Mouse (Mus musculus) macrophage (primary cell): ENCODE data around the gene Tti1. TPM values are rescaled to one million over a fixed set of nuclear protein-coding genes. Genes with fewer than 3 reads are reported as not detected.

ENCODE experiments used
- H3K27ac ChIP-seq: fragments of 350-480 bp; formaldehyde crosslinking; 2 replicates; pipeline ENCODE4 v1.9.0; 2021
- H3K36me3 ChIP-seq: fragments of 350-480 bp; formaldehyde crosslinking; 2 replicates; pipeline ENCODE4 v1.9.0; 2021; ENCODE audit errors: inconsistent target
- H3K4me3 ChIP-seq: fragments of 350-480 bp; formaldehyde crosslinking; 2 replicates; pipeline ENCODE4 v1.9.0; 2021; ENCODE audit errors: inconsistent target
- H3K79me2 ChIP-seq: fragments of 350-480 bp; formaldehyde crosslinking; 2 replicates; pipeline ENCODE4 v1.9.0; 2021; ENCODE audit errors: inconsistent target
- WGBS: methylation state at CpG from one replicate; pipeline ENCODE4 v1.1.7; 2026; ENCODE audit warnings: inconsistent platforms; ENCODE audit not compliant: missing documents; 5-methylcytosine and 5-hydroxymethylcytosine counted together
- polyA plus RNA-seq: library from polyadenylated mRNA; stranded (reverse); fragments of 250-400 nt; gene quantifications from 3 replicates; pipeline ENCODE4 v1.2.4, GENCODE M21; 2018; ENCODE audit warnings: inconsistent platforms

Gene Tti1
- polyA plus RNA-seq, 1 experiment from 2014 or later: 14.3 TPM

- H3K79me2 ChIP-seq: peaks cover 31% of the 10 kb centered on the region; the same call in 1 of the 2 replicates
- H3K36me3 ChIP-seq: peaks cover 14% of the 10 kb centered on the region
- WGBS: 87% methylated on average over 3 of the region's 3 CpGs
- H3K4me3 ChIP-seq: no peak overlapping the region
- H3K27ac ChIP-seq: no peak overlapping the region
Observed at GRCm38 (mm10) chr2:158012608-158013007, 15.6 kb downstream of the Tti1 start.

- Histone ChIP-seq H3K36me3 (peaks cover 27% of the 10 kb centered on the region), H3K4me3 (no peak overlapping the region), H3K27ac (no peak overlapping the region), H3K79me2 (peaks cover 17% of the 10 kb centered on the region; the same call in 1 of the 2 replicates)
- WGBS: 92% methylated on average over 7 of the region's 7 CpGs
Observed at GRCm38 (mm10) chr2:158009373-158009772, 18.9 kb downstream of the Tti1 start.

GRCm38 (mm10) chr2:158005641-158006040 lies 22.6 kb downstream of the Tti1 start:
- Histone ChIP-seq H3K27ac (no peak overlapping the region), H3K79me2 (no peaks in the 10 kb centered on the region; the same call in 1 of the 2 replicates), H3K36me3 (peaks cover 27% of the 10 kb centered on the region), H3K4me3 (no peak overlapping the region)
- WGBS: 100% methylated on average over 4 of the region's 4 CpGs

GRCm38 (mm10) chr2:158004620-158005019 lies 23.6 kb downstream of the Tti1 start:
- peaks cover 35% of the 10 kb centered on the region for H3K36me3 ChIP-seq

GRCm38 (mm10) chr2:157998817-157999216 lies 29.4 kb downstream of the Tti1 start:
- WGBS: 98% methylated on average over 3 of the region's 3 CpGs
- H3K79me2 ChIP-seq: no peaks in the 10 kb centered on the region; the same call in 1 of the 2 replicates
- H3K36me3 ChIP-seq: peaks cover 36% of the 10 kb centered on the region
- H3K27ac ChIP-seq: no peak overlapping the region
- no peak overlapping the region for H3K4me3 ChIP-seq

More at GRCm38 (mm10) chr2:158004620-158005019, 23.6 kb downstream of the Tti1 start:
- Histone ChIP-seq H3K79me2 (no peaks in the 10 kb centered on the region; the same call in 1 of the 2 replicates), H3K4me3 (no peak overlapping the region), H3K27ac (no peak overlapping the region)
- 83% methylated on average over 6 of the region's 6 CpGs for WGBS

GRCm38 (mm10) chr2:157992501-157992900 lies 35.7 kb downstream of the Tti1 start:
- WGBS: 98% methylated on average over 4 of the region's 4 CpGs
- H3K79me2 ChIP-seq: no peaks in the 10 kb centered on the region
- H3K27ac ChIP-seq: no peak overlapping the region

GRCm38 (mm10) chr2:157991026-157991425 lies 37.2 kb downstream of the Tti1 start:
- 38% methylated on average over 6 of the region's 6 CpGs for WGBS
- Histone ChIP-seq H3K4me3 (no peak overlapping the region), H3K27ac (no peak overlapping the region), H3K36me3 (peaks cover 50% of the 10 kb centered on the region), H3K79me2 (no peaks in the 10 kb centered on the region)

More at GRCm38 (mm10) chr2:157992501-157992900, 35.7 kb downstream of the Tti1 start:
- H3K36me3 ChIP-seq: peaks cover 56% of the 10 kb centered on the region
- no peak overlapping the region for H3K4me3 ChIP-seq

GRCm38 (mm10) chr2:157989946-157990345 lies 38.3 kb downstream of the Tti1 start:
- WGBS: 90% methylated on average over 2 of the region's 2 CpGs
- no peaks in the 10 kb centered on the region for H3K79me2 ChIP-seq
- H3K36me3 ChIP-seq: peaks cover 40% of the 10 kb centered on the region
- no peak overlapping the region for H3K4me3 ChIP-seq
- no peak overlapping the region for H3K27ac ChIP-seq

GRCm38 (mm10) chr2:157988416-157989190 lies 39.6 kb downstream of the Tti1 start:
- WGBS: 95% methylated on average over 7 of the region's 7 CpGs
- Histone ChIP-seq H3K79me2 (no peaks in the 10 kb centered on the region), H3K4me3 (no peak overlapping the region), H3K27ac (no peak overlapping the region), H3K36me3 (peaks cover 27% of the 10 kb centered on the region)

- peaks cover 18% of the 10 kb centered on the region; the same call in 1 of the 2 replicates for H3K36me3 ChIP-seq
- no peak overlapping the region for H3K27ac ChIP-seq
- H3K4me3 ChIP-seq: no peak overlapping the region
- WGBS: 99% methylated on average over 6 of the region's 6 CpGs
- no peaks in the 10 kb centered on the region for H3K79me2 ChIP-seq
Observed at GRCm38 (mm10) chr2:157986235-157986634, 42.0 kb downstream of the Tti1 start.

GRCm38 (mm10) chr2:157985611-157986010 lies 42.6 kb downstream of the Tti1 start:
- peaks cover 24% of the 10 kb centered on the region; the same call in 1 of the 2 replicates for H3K36me3 ChIP-seq
- no peak overlapping the region for H3K27ac ChIP-seq
- no peaks in the 10 kb centered on the region for H3K79me2 ChIP-seq
- 96% methylated on average over 4 of the region's 4 CpGs for WGBS
- H3K4me3 ChIP-seq: no peak overlapping the region

GRCm38 (mm10) chr2:157983276-157983675 lies 45.0 kb downstream of the Tti1 start:
- peaks cover 17% of the 10 kb centered on the region; the same call in 1 of the 2 replicates for H3K36me3 ChIP-seq
- no peak overlapping the region for H3K27ac ChIP-seq
- no peaks in the 10 kb centered on the region for H3K79me2 ChIP-seq
- WGBS: 95% methylated on average over 4 of the region's 4 CpGs
- no peak overlapping the region for H3K4me3 ChIP-seq

GRCm38 (mm10) chr2:157982727-157983126 lies 45.5 kb downstream of the Tti1 start:
- Histone ChIP-seq H3K4me3 (no peak overlapping the region), H3K36me3 (peaks cover 17% of the 10 kb centered on the region; the same call in 1 of the 2 replicates), H3K27ac (no peak overlapping the region), H3K79me2 (no peaks in the 10 kb centered on the region)
- WGBS: 98% methylated on average over 3 of the region's 3 CpGs

- no peaks in the 10 kb centered on the region for H3K79me2 ChIP-seq
- H3K27ac ChIP-seq: no peak overlapping the region
- H3K36me3 ChIP-seq: peaks cover 17% of the 10 kb centered on the region; the same call in 1 of the 2 replicates
- H3K4me3 ChIP-seq: no peak overlapping the region
- WGBS: 86% methylated on average over 5 of the region's 5 CpGs
Observed at GRCm38 (mm10) chr2:157979241-157979640, 49.0 kb downstream of the Tti1 start.

- Histone ChIP-seq H3K27ac (no peak overlapping the region), H3K4me3 (no peak overlapping the region), H3K79me2 (no peaks in the 10 kb centered on the region), H3K36me3 (0 out of 2 replicates have a peak, but pooled peaks cover under 1% of the 10 kb centered on the region)
- WGBS: 12% methylated on average over 7 of the region's 7 CpGs
Observed at GRCm38 (mm10) chr2:157975595-157975994, 52.6 kb downstream of the Tti1 start.
